Mouse (Mus musculus) G1E (cell line): ENCODE results near the gene Nsmce4a. TPM values are rescaled to one million over a fixed set of nuclear protein-coding genes. Genes with fewer than 3 reads are reported as not detected.

Experiments
- ATAC-seq: 2 replicates; pipeline ENCODE4 v1.8.0; 2016; ENCODE audit warnings: mild to moderate bottlenecking; ENCODE audit not compliant: insufficient number of reproducible peaks, poor library complexity, low FRiP score, severe bottlenecking; ENCODE audit errors: extremely low read depth
- DNase-seq: peaks from one replicate; pipeline ENCODE4 v3.0.0; 2012; ENCODE audit warnings: low spot score
- H3K27me3 ChIP-seq: 2 replicates; pipeline ENCODE4 v1.6.1; 2012; ENCODE audit warnings: mild to moderate bottlenecking, low read length, inconsistent platforms; ENCODE audit not compliant: insufficient read depth
- H3K36me3 ChIP-seq: replicated peaks from 2 replicates; pipeline ENCODE3; 2012; ENCODE audit warnings: mild to moderate bottlenecking, inconsistent platforms
- H3K4me1 ChIP-seq: 2 replicates; pipeline ENCODE4 v1.6.1; 2012; ENCODE audit warnings: low read depth, low read length, inconsistent platforms, mixed read lengths; ENCODE audit not compliant: insufficient read depth
- H3K4me3 ChIP-seq: 2 replicates; pipeline ENCODE4 v1.5.1; 2012; ENCODE audit warnings: low read depth, mild to moderate bottlenecking, inconsistent platforms, low read length, moderate library complexity, mixed read lengths
- H3K9me3 ChIP-seq: replicated peaks from 2 replicates; pipeline ENCODE4 v1.6.1; 2012; ENCODE audit warnings: inconsistent platforms
- CTCF ChIP-seq: IDR thresholded peaks from 2 replicates; pipeline ENCODE4 v1.5.1; 2012; ENCODE audit warnings: low read depth, low read length, inconsistent platforms, mixed read lengths
- GATA1 ChIP-seq: IDR thresholded peaks from 2 replicates; pipeline ENCODE4 v1.6.1; 2012; ENCODE audit warnings: borderline replicate concordance, low read length, inconsistent platforms, mixed read lengths
- GATA2 ChIP-seq: IDR thresholded peaks from 2 replicates; pipeline ENCODE4 v1.6.1; 2012; ENCODE audit warnings: low read depth, low read length, inconsistent platforms, borderline replicate concordance
- POLR2AphosphoS5 ChIP-seq: IDR thresholded peaks from 2 replicates; pipeline ENCODE4 v1.6.1; 2012; ENCODE audit warnings: low read depth, low read length, inconsistent platforms; ENCODE audit not compliant: insufficient replicate concordance
- TAL1 ChIP-seq: conservative IDR thresholded peaks from 2 replicates; pipeline ENCODE4 v1.6.1; 2012; ENCODE audit warnings: low read depth, low read length, inconsistent platforms, mixed read lengths
- polyA plus RNA-seq: library from polyadenylated mRNA; stranded (reverse); fragments of >175 nt; gene quantifications from 2 replicates; pipeline ENCODE4 v1.2.3, GENCODE M21; 2012
- total RNA-seq, 2 experiments: library from RNA; stranded (forward) in 1 of 2; stranded (reverse) in 1 of 2; fragments of 200-1000 nt in 1 of 2; fragments of >200 nt in 1 of 2; fragmentation: Nextera tagmentation in 1 of 2; gene quantifications; 2 replicates each; pipeline ENCODE4 v1.2.3; 2014 to 2017

Nsmce4a gene
- total and polyA plus RNA-seq, 3 experiments: 77.9 to 149 (median 103) TPM

DNA sequence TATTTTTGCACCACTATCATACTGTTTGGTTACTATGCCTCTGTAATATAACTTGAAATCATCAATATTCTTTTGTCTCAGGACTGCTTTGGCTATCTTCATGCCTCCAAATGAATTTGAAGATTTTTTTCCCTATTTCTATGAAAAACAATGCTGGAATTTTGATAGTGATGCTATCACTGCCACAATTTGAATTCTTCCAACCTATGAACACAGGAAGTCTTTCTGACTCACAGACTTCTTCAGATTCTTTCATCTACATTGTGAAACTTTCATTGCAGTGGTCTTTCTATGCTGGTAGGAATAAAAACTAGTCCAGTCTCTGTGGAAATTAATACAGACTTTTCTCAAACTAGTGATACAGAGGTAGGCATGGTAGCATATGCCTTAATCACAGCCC lies 80.9 kb downstream of the Nsmce4a start:
- TF ChIP-seq GATA2 (no peak), POLR2AphosphoS5 (no peak), GATA1 (no peak), CTCF (no peak), TAL1 (no peak)
- no peaks in the 10 kb centered on the region for H3K4me1 ChIP-seq
- DNase-seq (no peak), ATAC-seq (no peak)
- H3K36me3 ChIP-seq: peaks cover 35% of the 10 kb centered on the region
- H3K9me3 ChIP-seq: no peaks in the 10 kb centered on the region
- no peaks in the 10 kb centered on the region for H3K27me3 ChIP-seq
- no peak overlapping the region for H3K4me3 ChIP-seq

Other genes starting within 250 kb of the Nsmce4a start
- gene Ate1, start 52.7 kb downstream of the Nsmce4a start, total RNA-seq (2014; fragmentation: Nextera tagmentation): 32.2 and 37.5 TPM in 2 replicates
- 41.4 and 49.9 TPM in 2 replicates for gene Ate1, start 52.7 kb downstream of the Nsmce4a start, total RNA-seq (2017)
- 3.5 and 5.2 TPM in 2 replicates for gene Ate1, start 52.7 kb downstream of the Nsmce4a start, polyA plus RNA-seq
- gene Tacc2, start 4.3 kb upstream of the Nsmce4a start, total RNA-seq (2014; fragmentation: Nextera tagmentation): not detected in 2 replicates
- gene Tacc2, start 4.3 kb upstream of the Nsmce4a start, total RNA-seq (2017): 0.23 and 0.38 TPM in 2 replicates
- not detected in 2 replicates for gene Tacc2, start 4.3 kb upstream of the Nsmce4a start, polyA plus RNA-seq
- not detected in 2 replicates for gene Btbd16, start 201.0 kb upstream of the Nsmce4a start, total RNA-seq (2014; fragmentation: Nextera tagmentation)
- 0.05 and 0.06 TPM in 2 replicates for gene Btbd16, start 201.0 kb upstream of the Nsmce4a start, total RNA-seq (2017)
- not detected in 2 replicates for gene Btbd16, start 201.0 kb upstream of the Nsmce4a start, polyA plus RNA-seq